Mouse (Mus musculus) liver, adult 2 months (tissue): ENCODE measurements around the gene Ror1.

Experiments used
- CTCF ChIP-seq: fragments of 200-500 bp; IDR thresholded peaks from 2 replicates; pipeline ENCODE4 v1.5.1; 2011; ENCODE audit warnings: low read depth, low read length, control low read depth
- POLR2A ChIP-seq: fragments of 200-500 bp; IDR thresholded peaks from 2 replicates; pipeline ENCODE4 v1.6.1; 2011; ENCODE audit warnings: low read length, control low read depth; ENCODE audit not compliant: insufficient read depth; ENCODE audit errors: extremely low read depth

- TF ChIP-seq CTCF (no peak), POLR2A (no peak)
These were observed 132.5 kb downstream of the Ror1 start for GRCm38 (mm10) chr4:100228106-100228505.
